Mouse (Mus musculus): ENCODE measurements around the gene Ccl25. TPM values are rescaled to one million over a fixed set of nuclear protein-coding genes. Genes with fewer than 3 reads are reported as not detected.

Gene Ccl25
- 142 and 168 TPM in 2 replicates for polyA plus RNA-seq (2015; fragmentation: Nextera tagmentation; extraction: Ambion mirVana)

GRCm38 (mm10) chr8:4324983-4325750 is at the start of gene Ccl25, which contains the start of gene Elavl1:
Gene Ccl25 (plus strand): TSS chr8:4325210.
Gene Elavl1 (minus strand): TSS chr8:4325413.
- peak within 1 kb of the TSS; percentile 82 for H3K4me2 ChIP-seq (ENCODE audit: low read depth, low read length)
- H3K4me3 ChIP-seq (ENCODE audit: low read length), result peak within 1 kb of the TSS; percentile 97
- no peaks in the 10 kb centered on the region for H3K27me3 ChIP-seq (replicated peaks; ENCODE audit: control insufficient read depth, insufficient read depth, low read length)
- H3K36me3 ChIP-seq (ENCODE audit: control insufficient read depth, insufficient read depth, low read length), result peaks cover 12% of the 10 kb centered on the region
- peak within 1 kb of the TSS; percentile 98 for H3K9ac ChIP-seq (ENCODE audit: low read depth, low read length)
- peaks cover 28% of the 10 kb centered on the region for H3K4me1 ChIP-seq (ENCODE audit: control insufficient read depth, insufficient read depth, low read length)
- ATAC-seq, result peak; percentile 99
- WGBS, result under 1% methylated on average over 78 of the region's 78 CpGs
- no peaks in the 10 kb centered on the region for H3K9me3 ChIP-seq (ENCODE audit: control insufficient read depth, low read length)
- peak within 1 kb of the TSS; percentile 90 for H3K27ac ChIP-seq (ENCODE audit: low read length)

DNA sequence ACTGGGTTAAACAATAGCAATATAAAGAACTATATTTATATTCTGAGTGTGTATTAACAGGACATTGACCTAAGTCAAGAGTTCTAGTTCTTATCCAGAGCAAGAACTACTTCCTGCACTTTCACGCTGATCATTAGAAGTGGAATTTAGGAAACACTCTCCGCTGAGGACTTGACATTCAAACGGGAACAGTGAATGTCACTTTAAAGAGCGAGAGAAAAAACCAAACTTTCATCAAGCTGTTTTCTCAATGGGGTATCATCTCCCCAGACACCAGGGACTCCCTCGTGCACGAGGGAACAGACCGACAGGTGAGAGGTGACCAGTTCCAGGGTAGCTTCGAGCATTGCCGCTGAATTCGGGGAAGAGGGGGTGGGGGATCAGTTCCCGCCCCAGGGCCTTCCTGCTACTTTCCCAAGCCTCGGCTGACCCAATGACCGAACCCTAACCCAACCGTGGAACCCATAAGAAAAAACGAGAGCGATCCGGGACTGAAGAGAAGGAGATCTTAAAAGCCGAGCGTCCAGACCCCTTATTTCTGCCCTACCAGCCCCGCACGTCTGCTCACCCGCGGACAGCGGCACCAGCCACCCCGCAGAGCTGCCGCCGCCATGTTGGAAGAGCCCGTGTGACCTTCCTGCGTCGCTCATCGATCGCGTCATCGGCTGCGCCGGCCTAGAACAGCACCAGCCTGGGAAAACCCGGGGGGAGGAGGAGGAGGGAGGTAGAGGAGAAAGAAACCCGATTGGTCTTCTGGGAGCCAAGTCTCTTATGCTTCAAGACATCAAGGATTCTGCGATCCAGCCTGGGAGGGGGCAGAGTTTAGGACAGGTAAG is 49.5 kb upstream of the Ccl25 start, which contains the start of gene Timm44:
TSS of gene Timm44 (minus strand) at position 639 of the 836 bp plus-strand sequence.
- H3K4me3 ChIP-seq (ENCODE audit: low read length), result peak within 1 kb of the TSS; percentile 86
- H3K27ac ChIP-seq (ENCODE audit: low read length), result peak within 1 kb of the TSS; percentile 61
- under 1% methylated on average over 39 of the region's 39 CpGs for WGBS
- H3K9ac ChIP-seq (ENCODE audit: low read depth, low read length), result peak within 1 kb of the TSS; percentile 83
- H3K4me1 ChIP-seq (ENCODE audit: control insufficient read depth, insufficient read depth, low read length), result peaks cover 8% of the 10 kb centered on the region
- ATAC-seq, result peak; percentile 97
- H3K4me2 ChIP-seq (ENCODE audit: low read depth, low read length), result peak within 1 kb of the TSS; percentile 77
- no peaks in the 10 kb centered on the region for H3K9me3 ChIP-seq (ENCODE audit: control insufficient read depth, low read length)
- peaks cover 5% of the 10 kb centered on the region for H3K36me3 ChIP-seq (ENCODE audit: control insufficient read depth, insufficient read depth, low read length)
- H3K27me3 ChIP-seq (replicated peaks; ENCODE audit: control insufficient read depth, insufficient read depth, low read length), result no peaks in the 10 kb centered on the region

GRCm38 (mm10) chr8:4276111-4276465 is 48.9 kb upstream of the Ccl25 start:
- Histone ChIP-seq H3K4me1 (ENCODE audit: control insufficient read depth, insufficient read depth, low read length) (peaks cover 8% of the 10 kb centered on the region), H3K4me3 (ENCODE audit: low read length) (peak overlapping the region; percentile 86), H3K9me3 (ENCODE audit: control insufficient read depth, low read length) (no peaks in the 10 kb centered on the region), H3K36me3 (ENCODE audit: control insufficient read depth, insufficient read depth, low read length) (peaks cover 2% of the 10 kb centered on the region), H3K27ac (ENCODE audit: low read length) (peak overlapping the region; percentile 61; the same call in 1 of the 2 replicates), H3K9ac (ENCODE audit: low read depth, low read length) (peak overlapping the region; percentile 83), H3K27me3 (replicated peaks; ENCODE audit: control insufficient read depth, insufficient read depth, low read length) (no peaks in the 10 kb centered on the region), H3K4me2 (ENCODE audit: low read depth, low read length) (peak overlapping the region; percentile 77)
- peak; percentile 68; the same call in 1 of the 2 replicates for ATAC-seq
- WGBS, result 28% methylated on average over 9 of the region's 9 CpGs

GRCm38 (mm10) chr8:4292738-4293137 is 32.3 kb upstream of the Ccl25 start:
- Histone ChIP-seq H3K27ac (ENCODE audit: low read length) (no peak overlapping the region), H3K9ac (ENCODE audit: low read depth, low read length) (no peak overlapping the region), H3K27me3 (replicated peaks; ENCODE audit: control insufficient read depth, insufficient read depth, low read length) (no peaks in the 10 kb centered on the region), H3K9me3 (ENCODE audit: control insufficient read depth, low read length) (no peaks in the 10 kb centered on the region), H3K4me1 (ENCODE audit: control insufficient read depth, insufficient read depth, low read length) (no peaks in the 10 kb centered on the region), H3K4me2 (ENCODE audit: low read depth, low read length) (no peak overlapping the region), H3K4me3 (ENCODE audit: low read length) (no peak overlapping the region), H3K36me3 (ENCODE audit: control insufficient read depth, insufficient read depth, low read length) (peaks cover 24% of the 10 kb centered on the region)
- WGBS, result 89% methylated on average over 5 of the region's 5 CpGs
- no peak for ATAC-seq

DNA sequence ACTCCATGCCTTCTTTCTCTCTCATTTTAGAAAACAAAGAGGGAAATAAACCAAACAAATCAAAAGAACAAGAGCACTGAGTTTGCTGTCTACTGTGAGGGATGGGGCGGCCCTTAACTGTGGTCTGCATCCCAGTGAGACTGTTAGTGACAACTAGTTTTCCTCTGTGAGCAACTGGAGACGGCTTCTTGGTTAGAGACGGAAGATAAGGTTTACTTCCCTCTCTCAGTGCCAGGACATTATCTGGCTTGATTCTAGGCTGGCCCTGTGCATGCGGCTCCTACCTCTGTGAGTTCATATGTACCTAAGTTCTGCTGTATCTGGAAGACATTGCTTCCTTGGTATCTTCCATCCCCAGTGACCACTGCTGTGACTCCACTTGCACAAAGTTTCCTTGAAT is 27.2 kb upstream of the Ccl25 start:
- Histone ChIP-seq H3K4me1 (ENCODE audit: control insufficient read depth, insufficient read depth, low read length) (no peaks in the 10 kb centered on the region), H3K4me3 (ENCODE audit: low read length) (no peak overlapping the region), H3K36me3 (ENCODE audit: control insufficient read depth, insufficient read depth, low read length) (peaks cover 47% of the 10 kb centered on the region), H3K9ac (ENCODE audit: low read depth, low read length) (no peak overlapping the region), H3K9me3 (ENCODE audit: control insufficient read depth, low read length) (no peaks in the 10 kb centered on the region), H3K27ac (ENCODE audit: low read length) (no peak overlapping the region), H3K4me2 (ENCODE audit: low read depth, low read length) (no peak overlapping the region), H3K27me3 (replicated peaks; ENCODE audit: control insufficient read depth, insufficient read depth, low read length) (no peaks in the 10 kb centered on the region)
- no peak for ATAC-seq
- 94% methylated on average over 4 of the region's 4 CpGs for whole genome bisulfite sequencing

- ATAC-seq, result no peak
Observed at GRCm38 (mm10) chr8:4304124-4304547, 20.9 kb upstream of the Ccl25 start.

DNA sequence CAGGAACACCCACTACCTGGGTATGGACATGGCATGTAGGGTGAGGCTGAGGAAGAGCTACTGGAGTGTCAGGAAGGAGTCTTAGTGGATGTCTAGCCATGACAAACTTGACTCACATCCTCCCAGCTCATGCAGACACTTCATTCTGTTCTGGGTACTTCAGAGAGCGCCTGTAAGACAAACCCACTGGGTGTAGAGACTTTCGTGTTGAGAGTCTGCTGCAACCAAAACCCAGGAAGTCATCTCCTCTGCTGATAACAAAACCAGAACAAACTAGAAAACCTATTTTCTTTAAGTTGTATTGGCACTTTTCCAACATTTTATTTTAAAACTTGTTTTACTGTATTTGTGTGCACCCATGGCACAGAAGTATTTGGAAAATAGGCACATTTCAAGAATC is 19.2 kb upstream of the Ccl25 start:
- Histone ChIP-seq H3K9me3 (ENCODE audit: control insufficient read depth, low read length) (no peaks in the 10 kb centered on the region), H3K4me2 (ENCODE audit: low read depth, low read length) (no peak overlapping the region), H3K4me3 (ENCODE audit: low read length) (no peak overlapping the region), H3K9ac (ENCODE audit: low read depth, low read length) (no peak overlapping the region), H3K27ac (ENCODE audit: low read length) (no peak overlapping the region), H3K36me3 (ENCODE audit: control insufficient read depth, insufficient read depth, low read length) (peaks cover 33% of the 10 kb centered on the region), H3K27me3 (replicated peaks; ENCODE audit: control insufficient read depth, insufficient read depth, low read length) (no peaks in the 10 kb centered on the region), H3K4me1 (ENCODE audit: control insufficient read depth, insufficient read depth, low read length) (no peaks in the 10 kb centered on the region)
- no peak for ATAC-seq
- 94% methylated on average over 2 of the region's 2 CpGs for WGBS

More at GRCm38 (mm10) chr8:4304124-4304547, 20.9 kb upstream of the Ccl25 start:
- H3K27ac ChIP-seq (ENCODE audit: low read length), result no peak overlapping the region
- H3K27me3 ChIP-seq (replicated peaks; ENCODE audit: control insufficient read depth, insufficient read depth, low read length), result no peaks in the 10 kb centered on the region
- H3K4me1 ChIP-seq (ENCODE audit: control insufficient read depth, insufficient read depth, low read length), result no peaks in the 10 kb centered on the region
- H3K4me3 ChIP-seq (ENCODE audit: low read length), result no peak overlapping the region
- WGBS, result 72% methylated on average over 3 of the region's 3 CpGs
- no peak overlapping the region for H3K9ac ChIP-seq (ENCODE audit: low read depth, low read length)
- H3K36me3 ChIP-seq (ENCODE audit: control insufficient read depth, insufficient read depth, low read length), result peaks cover 42% of the 10 kb centered on the region
- H3K4me2 ChIP-seq (ENCODE audit: low read depth, low read length), result no peak overlapping the region
- no peaks in the 10 kb centered on the region for H3K9me3 ChIP-seq (ENCODE audit: control insufficient read depth, low read length)

- H3K36me3 ChIP-seq (ENCODE audit: control insufficient read depth, insufficient read depth, low read length), result peaks cover 13% of the 10 kb centered on the region
- no peaks in the 10 kb centered on the region for H3K9me3 ChIP-seq (ENCODE audit: control insufficient read depth, low read length)
- no peak for ATAC-seq
- no peaks in the 10 kb centered on the region for H3K27me3 ChIP-seq (replicated peaks; ENCODE audit: control insufficient read depth, insufficient read depth, low read length)
- H3K4me3 ChIP-seq (ENCODE audit: low read length), result no peak overlapping the region
- H3K27ac ChIP-seq (ENCODE audit: low read length), result no peak overlapping the region
- H3K4me2 ChIP-seq (ENCODE audit: low read depth, low read length), result no peak overlapping the region
- no peaks in the 10 kb centered on the region for H3K4me1 ChIP-seq (ENCODE audit: control insufficient read depth, insufficient read depth, low read length)
- no peak overlapping the region for H3K9ac ChIP-seq (ENCODE audit: low read depth, low read length)
Observed at GRCm38 (mm10) chr8:4312104-4312503, 12.9 kb upstream of the Ccl25 start.

Measured in intestine, embryonic 16.5 days (tissue).